Mouse (Mus musculus) forebrain, embryonic 16.5 days (tissue): ENCODE measurements around the gene Ccer1. TPM values are rescaled to one million over a fixed set of nuclear protein-coding genes. Genes with fewer than 3 reads are reported as not detected.
"Not testable (repeated sequence)": the region's sequence is repeated elsewhere in the genome, so short reads cannot be mapped to it uniquely, and the experiment has no call there.

ENCODE experiments used
- ATAC-seq: fragments of 200-750 bp; cut with Nextera tagmentation; 2 replicates; pipeline ENCODE4 v1.8.0; 2017; ENCODE audit warnings: mild to moderate bottlenecking, moderate library complexity
- H3K27ac ChIP-seq: fragments of 300-500 bp; sonication (generic); 2 replicates; pipeline ENCODE4 v1.5.1; 2014; ENCODE audit warnings: low read length, control low read depth
- H3K27me3 ChIP-seq: fragments of 300-500 bp; sonication (generic); replicated peaks from 2 replicates; pipeline ENCODE4 v1.6.1; 2014; ENCODE audit warnings: low read length; ENCODE audit not compliant: control insufficient read depth, insufficient read depth
- H3K36me3 ChIP-seq: fragments of 300-500 bp; sonication (generic); 2 replicates; pipeline ENCODE4 v1.6.1; 2014; ENCODE audit not compliant: control insufficient read depth, insufficient read depth
- H3K4me1 ChIP-seq: fragments of 300-500 bp; sonication (generic); replicated peaks from 2 replicates; pipeline ENCODE4 v1.6.1; 2014; ENCODE audit warnings: low read length; ENCODE audit not compliant: control insufficient read depth, insufficient read depth
- H3K4me2 ChIP-seq: fragments of 300-500 bp; sonication (generic); 2 replicates; pipeline ENCODE4 v1.6.1; 2014; ENCODE audit warnings: mild to moderate bottlenecking, low read length, control low read depth
- H3K4me3 ChIP-seq: fragments of 300-500 bp; sonication (generic); replicated peaks from 2 replicates; pipeline ENCODE4 v1.5.1; 2014; ENCODE audit warnings: mild to moderate bottlenecking, low read length, control low read depth
- H3K9ac ChIP-seq: fragments of 300-500 bp; sonication (generic); replicated peaks from 2 replicates; pipeline ENCODE4 v1.6.1; 2014; ENCODE audit warnings: low read depth, low read length, control low read depth
- H3K9me3 ChIP-seq: fragments of 300-500 bp; sonication (generic); 2 replicates; pipeline ENCODE4 v1.6.1; 2016; ENCODE audit warnings: low read length; ENCODE audit not compliant: control insufficient read depth
- WGBS: fragments of 180-500 bp; shearing (Covaris S2); extraction: QIAGEN DNeasy Blood & Tissue Kit; methylation state at CpG from one replicate; pipeline ENCODE4 v1.1.7; 2014; 5-methylcytosine and 5-hydroxymethylcytosine counted together
- polyA plus RNA-seq: library from polyadenylated mRNA; unstranded; fragments of >200 nt; fragmentation: Nextera tagmentation; extraction: Ambion mirVana; gene quantifications from 2 replicates; pipeline ENCODE4 v1.2.1, GENCODE M21; 2015

The Ccer1 gene
- polyA plus RNA-seq, 1 experiment from 2014 or later = not detected

GRCm38 (mm10) chr10:97722709-97723108 lies 29.9 kb downstream of the Ccer1 start:
- Histone ChIP-seq H3K36me3 (no peaks in the 10 kb centered on the region), H3K9ac (no peak overlapping the region), H3K4me1 (peaks cover 5% of the 10 kb centered on the region; the same call in 1 of the 2 replicates), H3K27ac (no peak overlapping the region), H3K27me3 (no peaks in the 10 kb centered on the region), H3K4me2 (no peak overlapping the region), H3K4me3 (no peak overlapping the region), H3K9me3 (no peaks in the 10 kb centered on the region)
- 90% methylated on average over 9 of the region's 9 CpGs for WGBS
- ATAC-seq = no peak

GRCm38 (mm10) chr10:97725929-97726328 lies 33.1 kb downstream of the Ccer1 start:
- H3K4me3 ChIP-seq = no peak overlapping the region
- no peak overlapping the region for H3K4me2 ChIP-seq
- no peaks in the 10 kb centered on the region for H3K9me3 ChIP-seq
- H3K27me3 ChIP-seq = no peaks in the 10 kb centered on the region
- no peaks in the 10 kb centered on the region for H3K4me1 ChIP-seq
- ATAC-seq = no peak
- WGBS = 68% methylated on average over 1 of the region's 1 CpGs
- no peak overlapping the region for H3K27ac ChIP-seq
- H3K9ac ChIP-seq = no peak overlapping the region
- no peaks in the 10 kb centered on the region for H3K36me3 ChIP-seq

DNA sequence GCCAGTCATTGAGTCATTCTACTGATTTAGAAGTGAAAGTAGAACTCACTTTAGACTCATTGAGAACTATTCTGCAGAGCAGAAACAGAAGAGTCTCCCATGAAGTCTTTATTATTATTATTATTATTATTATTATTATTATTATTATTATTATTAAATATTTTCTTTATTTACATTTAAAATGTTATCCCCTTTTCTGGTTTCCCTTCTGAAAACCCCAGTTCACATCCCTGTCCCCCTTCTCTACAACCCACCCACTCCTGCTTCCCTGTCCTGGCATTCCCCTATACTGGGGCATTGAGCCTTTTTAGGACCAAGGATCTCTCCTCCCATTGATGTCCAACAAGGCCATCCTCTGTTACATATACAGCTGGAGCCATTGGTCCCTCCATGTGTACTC lies 33.8 kb downstream of the Ccer1 start, which contains the start of gene C030005K15Rik:
Gene C030005K15Rik, minus strand, starts transcription at position 101 of the 400 bp plus-strand sequence.
- H3K9ac ChIP-seq, H3K36me3 ChIP-seq, H3K9me3 ChIP-seq, H3K4me2 ChIP-seq, H3K27me3 ChIP-seq, H3K4me1 ChIP-seq, H3K27ac ChIP-seq, ATAC-seq, H3K4me3 ChIP-seq: not testable (repeated sequence)

Other genes with a start within 250 kb of the Ccer1 start
- gene Dcn, start 213.4 kb upstream of the Ccer1 start, polyA plus RNA-seq = 45.8 and 71.0 TPM in 2 replicates
- gene Lum, start 127.9 kb upstream of the Ccer1 start, polyA plus RNA-seq = 11.9 and 22.6 TPM in 2 replicates
- 0.14 TPM in 1 of 2 replicates, not detected in the other for gene Kera, start 86.2 kb upstream of the Ccer1 start, polyA plus RNA-seq
- gene Epyc, start 49.0 kb upstream of the Ccer1 start, polyA plus RNA-seq = 0.57 and 1.5 TPM in 2 replicates
- not detected in 2 replicates for gene C030005K15Rik, start 33.7 kb downstream of the Ccer1 start, polyA plus RNA-seq